In the genomic region with DNA sequence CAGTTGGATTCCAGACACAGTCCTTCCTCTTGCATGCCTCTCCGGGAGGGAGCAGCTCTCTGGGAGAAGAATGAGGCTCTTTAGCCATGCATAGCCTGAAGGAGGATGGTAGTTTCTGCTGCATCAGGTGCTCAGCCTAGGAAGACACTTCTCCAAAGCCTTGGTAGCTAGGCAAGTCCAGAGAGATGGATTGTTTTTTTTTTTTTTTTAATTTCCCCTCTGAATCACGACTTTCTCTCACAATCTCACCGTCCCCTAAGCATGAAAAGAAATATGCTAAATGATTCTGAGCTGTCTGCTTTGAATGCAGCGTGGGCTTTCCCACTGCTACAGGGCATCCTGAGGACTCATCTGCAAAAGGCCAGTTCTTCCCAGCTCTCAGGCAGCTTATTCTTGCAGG, we compare ENCODE assay signal across 22 mouse cellular contexts. TPM values are rescaled to one million over a fixed set of nuclear protein-coding genes. Genes with fewer than 3 reads are reported as not detected.
DNase-seq lines count a peak whose midpoint lies in the region; ATAC-seq and TF ChIP-seq lines count a peak whose summit lies in the region.
"Had no signal": no experiment of that assay in that cellular context is flagged by ENCODE, and none has a peak within 500 bp of the region (broad histone marks: within the 10 kb centered on the region; RNA-seq: fewer than 3 reads in every experiment).

No protein-coding gene starts in this region.

- no peak overlapping the region for H3K9ac ChIP-seq in hindbrain, embryonic 11.5 days (ENCODE audit: low read depth, low read length)
- H3K9ac ChIP-seq in forebrain, embryonic 13.5 days = no peak overlapping the region
- H3K9ac ChIP-seq in hindbrain, postnatal 0 days (replicated peaks; ENCODE audit: low read length) = no peak overlapping the region
- H3K9ac ChIP-seq in midbrain, postnatal 0 days (replicated peaks; ENCODE audit: low read length, poor library complexity, severe bottlenecking) = no peak overlapping the region
- H3K9ac ChIP-seq: embryonic facial prominence, embryonic 15.5 days had no signal

- H3K4me3 ChIP-seq in hindbrain, embryonic 10.5 days = no peak overlapping the region
- H3K4me3 ChIP-seq in hindbrain, embryonic 11.5 days (ENCODE audit: low read depth, low read length) = no peak overlapping the region
- H3K4me3 ChIP-seq in forebrain, embryonic 13.5 days = no peak overlapping the region
- no peak overlapping the region for H3K4me3 ChIP-seq in hindbrain, postnatal 0 days (ENCODE audit: low read length)
- no peak overlapping the region for H3K4me3 ChIP-seq in midbrain, postnatal 0 days (ENCODE audit: low read depth, low read length)
- H3K4me3 ChIP-seq: embryonic facial prominence, embryonic 15.5 days had no signal

- no peak for ATAC-seq in hindbrain, embryonic 11.5 days (ENCODE audit: low FRiP score)
- no peak for ATAC-seq in forebrain, embryonic 13.5 days
- no peak for ATAC-seq in hindbrain, postnatal 0 days
- no peak for ATAC-seq in midbrain, postnatal 0 days (ENCODE audit: low FRiP score)
- ATAC-seq: activated CD4-positive, CD25-positive, alpha-beta regulatory T cell, adult 4 months had no signal

- H3K36me3 ChIP-seq in hindbrain, embryonic 10.5 days = no peaks in the 10 kb centered on the region
- H3K36me3 ChIP-seq in hindbrain, embryonic 11.5 days (ENCODE audit: control insufficient read depth, insufficient read depth, low read length) = no peaks in the 10 kb centered on the region
- H3K36me3 ChIP-seq in forebrain, embryonic 13.5 days (ENCODE audit: poor library complexity, severe bottlenecking) = 0 out of 2 replicates have a peak, but pooled peaks cover 7% of the 10 kb centered on the region
- H3K36me3 ChIP-seq in hindbrain, postnatal 0 days (ENCODE audit: insufficient read depth, low read length) = peaks cover 7% of the 10 kb centered on the region; the same call in 1 of the 2 replicates
- H3K36me3 ChIP-seq in midbrain, postnatal 0 days (ENCODE audit: insufficient read depth, low read length) = no peaks in the 10 kb centered on the region
- H3K36me3 ChIP-seq: embryonic facial prominence, embryonic 15.5 days had no signal

- peaks cover 20% of the 10 kb centered on the region for H3K27me3 ChIP-seq in hindbrain, embryonic 10.5 days (ENCODE audit: insufficient read depth, poor library complexity, severe bottlenecking)
- no peaks in the 10 kb centered on the region for H3K27me3 ChIP-seq in hindbrain, embryonic 11.5 days (ENCODE audit: control insufficient read depth, insufficient read depth, low read length)
- H3K27me3 ChIP-seq in forebrain, embryonic 13.5 days = no peaks in the 10 kb centered on the region
- no peaks in the 10 kb centered on the region for H3K27me3 ChIP-seq in hindbrain, postnatal 0 days (ENCODE audit: insufficient read depth, low read length)
- no peaks in the 10 kb centered on the region for H3K27me3 ChIP-seq in midbrain, postnatal 0 days (ENCODE audit: insufficient read depth, low read length)
- H3K27me3 ChIP-seq: embryonic facial prominence, embryonic 15.5 days had no signal

- TF ChIP-seq CTCF in hindbrain, postnatal 0 days (IDR thresholded peaks at IDR 0.05; ENCODE audit: low read depth) = no peak
- no peak for TF ChIP-seq CTCF in midbrain, postnatal 0 days (IDR thresholded peaks at IDR 0.05)

- peak overlapping the region; percentile 64; the same call in 1 of the 2 replicates for H3K27ac ChIP-seq in hindbrain, embryonic 10.5 days
- H3K27ac ChIP-seq in hindbrain, embryonic 11.5 days (ENCODE audit: low read depth, low read length) = no peak overlapping the region
- H3K27ac ChIP-seq in forebrain, embryonic 13.5 days = peak overlapping the region; percentile 58
- H3K27ac ChIP-seq in hindbrain, postnatal 0 days = peak overlapping the region; percentile 54; the same call in 1 of the 2 replicates
- 0 out of 2 replicates have a peak overlapping the region, but pooled peaks have one; percentile 0 for H3K27ac ChIP-seq in midbrain, postnatal 0 days (ENCODE audit: low read depth, low read length)
- H3K27ac ChIP-seq: embryonic facial prominence, embryonic 15.5 days had no signal

- peaks cover 29% of the 10 kb centered on the region for H3K4me1 ChIP-seq in hindbrain, embryonic 10.5 days (replicated peaks)
- H3K4me1 ChIP-seq in hindbrain, embryonic 11.5 days (replicated peaks; ENCODE audit: control insufficient read depth, insufficient read depth, low read length) = peaks cover 6% of the 10 kb centered on the region; the same call in 1 of the 2 replicates
- peaks cover 55% of the 10 kb centered on the region for H3K4me1 ChIP-seq in forebrain, embryonic 13.5 days
- H3K4me1 ChIP-seq in hindbrain, postnatal 0 days (ENCODE audit: insufficient read depth, low read length) = peaks cover 6% of the 10 kb centered on the region; the same call in 1 of the 2 replicates
- no peaks in the 10 kb centered on the region for H3K4me1 ChIP-seq in midbrain, postnatal 0 days (ENCODE audit: insufficient read depth, low read length)
- H3K4me1 ChIP-seq: embryonic facial prominence, embryonic 15.5 days had no signal

- no peak overlapping the region for H3K4me2 ChIP-seq in hindbrain, embryonic 11.5 days (replicated peaks; ENCODE audit: low read depth, low read length)
- H3K4me2 ChIP-seq in forebrain, embryonic 13.5 days = no peak overlapping the region
- no peak overlapping the region for H3K4me2 ChIP-seq in hindbrain, postnatal 0 days (ENCODE audit: low read depth, low read length)
- H3K4me2 ChIP-seq in midbrain, postnatal 0 days (ENCODE audit: low read depth, low read length, poor library complexity, severe bottlenecking) = no peak overlapping the region
- H3K4me2 ChIP-seq: embryonic facial prominence, embryonic 15.5 days had no signal

- 40% methylated on average over 4 of the region's 4 CpGs for WGBS in hindbrain, embryonic 10.5 days
- 40% methylated on average over 4 of the region's 4 CpGs for WGBS in hindbrain, embryonic 11.5 days
- 31% methylated on average over 4 of the region's 4 CpGs for WGBS in forebrain, embryonic 13.5 days
- 25% methylated on average over 4 of the region's 4 CpGs for WGBS in hindbrain, postnatal 0 days
- 12% methylated on average over 4 of the region's 4 CpGs for WGBS in midbrain, postnatal 0 days

- no peaks in the 10 kb centered on the region for H3K9me3 ChIP-seq in hindbrain, embryonic 10.5 days
- no peaks in the 10 kb centered on the region for H3K9me3 ChIP-seq in hindbrain, embryonic 11.5 days (ENCODE audit: control insufficient read depth, low read length)
- H3K9me3 ChIP-seq in forebrain, embryonic 13.5 days (replicated peaks) = no peaks in the 10 kb centered on the region
- no peaks in the 10 kb centered on the region for H3K9me3 ChIP-seq in hindbrain, postnatal 0 days (ENCODE audit: low read length)
- no peaks in the 10 kb centered on the region for H3K9me3 ChIP-seq in midbrain, postnatal 0 days (ENCODE audit: low read length)
- H3K9me3 ChIP-seq: embryonic facial prominence, embryonic 15.5 days had no signal

- DNase-seq in hindbrain, embryonic 10.5 days (ENCODE audit: low spot score) = no peak
- DNase-seq in hindbrain, embryonic 11.5 days (ENCODE audit: low spot score) = no peak
- peak; percentile 20 for DNase-seq in hindbrain, postnatal 0 days (ENCODE audit: low spot score)
- no peak for DNase-seq in midbrain, postnatal 0 days (ENCODE audit: low spot score)
- DNase-seq in kidney, postnatal 25 days = no peak
- no peak for DNase-seq in cerebellum, postnatal 25 days
- DNase-seq: adrenal gland, postnatal 14 days; B cell, adult 2 months; cerebellum, adult 2 months; gastrocnemius, postnatal 14 days; kidney, adult 9 months; layer of hippocampus, postnatal 36 days; left cerebral cortex, postnatal 4 days; lung, adult 18-20 months; lung, postnatal 36 days had no signal

RNA-seq across cellular contexts. Expression of a gene that starts 10.1 kb away (rescaled TPM):
- polyA plus RNA-seq in hindbrain, embryonic 10.5 days (2016; fragmentation: Nextera tagmentation; extraction: Ambion mirVana) = 0.09 and 0.13 TPM in 2 replicates
- polyA plus RNA-seq in hindbrain, embryonic 11.5 days (2014; fragmentation: Nextera tagmentation; extraction: Ambion mirVana) = 0.06 and 0.17 TPM in 2 replicates
- polyA plus RNA-seq in forebrain, embryonic 13.5 days (2015; fragmentation: Nextera tagmentation; extraction: Ambion mirVana) = not detected in 2 replicates
- total RNA-seq in hindbrain, postnatal 0 days (2014; rRNA removed) = 0.04 and 0.42 TPM in 2 replicates
- polyA plus RNA-seq in hindbrain, postnatal 0 days (2015; fragmentation: Nextera tagmentation; extraction: Ambion mirVana) = 0.21 and 0.52 TPM in 2 replicates
- total RNA-seq in midbrain, postnatal 0 days (2014; rRNA removed) = 0.05 TPM in 1 of 2 replicates, not detected in the other
- polyA plus RNA-seq in midbrain, postnatal 0 days (2015; fragmentation: Nextera tagmentation; extraction: Ambion mirVana) = 0.28 and 0.37 TPM in 2 replicates
- total RNA-seq: adrenal gland, postnatal 14 days; gastrocnemius, postnatal 14 days; liver, adult 2 months had no signal
- polyA plus RNA-seq: heart, postnatal 0 days; liver, adult 2 months; neural tube, embryonic 11.5 days had no signal

RNA-seq across cellular contexts. Expression of a gene that starts 50.6 kb away (rescaled TPM):
- polyA plus RNA-seq in hindbrain, embryonic 10.5 days (2016; fragmentation: Nextera tagmentation; extraction: Ambion mirVana) = 1.6 and 1.8 TPM in 2 replicates
- polyA plus RNA-seq in hindbrain, embryonic 11.5 days (2014; fragmentation: Nextera tagmentation; extraction: Ambion mirVana) = 1.8 and 2.0 TPM in 2 replicates
- 0.48 and 0.57 TPM in 2 replicates for polyA plus RNA-seq in forebrain, embryonic 13.5 days (2015; fragmentation: Nextera tagmentation; extraction: Ambion mirVana)
- total RNA-seq in hindbrain, postnatal 0 days (2014; rRNA removed) = 0.90 and 0.99 TPM in 2 replicates
- 1.1 and 1.8 TPM in 2 replicates for polyA plus RNA-seq in hindbrain, postnatal 0 days (2015; fragmentation: Nextera tagmentation; extraction: Ambion mirVana)
- 1.5 and 1.6 TPM in 2 replicates for total RNA-seq in midbrain, postnatal 0 days (2014; rRNA removed)
- polyA plus RNA-seq in midbrain, postnatal 0 days (2015; fragmentation: Nextera tagmentation; extraction: Ambion mirVana) = 0.99 and 1.1 TPM in 2 replicates
- total RNA-seq: adrenal gland, postnatal 14 days; gastrocnemius, postnatal 14 days; liver, adult 2 months had no signal
- polyA plus RNA-seq: activated CD4-positive, CD25-positive, alpha-beta regulatory T cell, adult 4 months; heart, postnatal 0 days; large intestine, adult 2 months; liver, adult 2 months had no signal
